Mouse (Mus musculus): ENCODE results near the gene Tcp11. TPM values are rescaled to one million over a fixed set of nuclear protein-coding genes. Genes with fewer than 3 reads are reported as not detected.

Gene Tcp11
- polyA plus RNA-seq, 1 experiment: not detected

DNA sequence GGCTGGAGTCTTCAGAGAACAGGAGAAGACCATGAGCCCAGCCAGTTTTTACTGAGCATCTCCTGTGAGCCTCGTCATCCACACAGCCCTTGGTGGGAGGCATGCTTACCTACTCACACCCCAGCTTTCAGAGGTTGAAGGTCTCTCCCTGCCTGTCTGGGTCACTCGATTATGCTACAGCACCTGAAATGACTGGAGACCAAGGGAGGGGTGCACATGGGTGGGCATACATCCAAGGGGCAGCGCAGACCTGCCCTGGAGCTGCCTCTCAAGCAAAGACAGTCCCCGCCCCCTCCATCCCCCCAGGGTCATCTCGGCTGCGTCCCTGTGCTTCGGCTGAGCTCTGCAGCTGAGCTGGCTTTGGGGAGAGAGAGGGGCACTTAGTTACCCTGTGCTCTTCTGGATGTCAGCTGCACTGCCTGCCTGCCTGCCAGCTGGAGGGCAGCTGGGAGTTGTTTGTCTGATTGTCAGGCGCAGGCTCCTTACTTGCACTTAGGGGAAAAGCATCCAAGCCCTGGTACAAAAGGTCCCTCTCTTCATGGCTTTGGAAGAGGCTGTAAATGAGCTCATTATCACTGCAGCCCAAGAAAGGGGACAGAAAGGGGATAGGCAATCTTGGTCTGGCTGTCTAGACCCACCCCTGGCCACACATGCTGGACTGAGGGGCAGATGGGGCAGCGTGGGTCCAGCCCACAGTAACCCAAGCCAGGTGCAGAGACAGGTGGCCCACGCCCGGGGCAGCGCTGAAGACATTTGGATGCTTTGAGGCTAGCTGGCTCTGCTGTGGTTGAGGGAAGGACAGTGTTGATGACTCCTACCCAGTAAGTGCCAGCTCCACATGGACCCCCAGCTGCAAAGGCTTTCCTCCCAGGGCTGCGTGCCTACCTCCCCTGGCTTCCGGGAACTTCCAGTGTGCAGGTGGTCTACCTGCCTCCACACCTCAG is 43.4 kb downstream of the Tcp11 start:
- 56% methylated on average over 14 of the region's 14 CpGs for WGBS
- TF ChIP-seq POLR2A (IDR thresholded peaks at IDR 0.05; ENCODE audit: insufficient read depth, low read depth, low read length) (no peak), CTCF (IDR thresholded peaks at IDR 0.05; ENCODE audit: insufficient read depth, low read depth, low read length) (no peak)
- Histone ChIP-seq H3K4me3 (ENCODE audit: insufficient read depth, low read depth, low read length) (no peak overlapping the region), H3K27ac (ENCODE audit: insufficient read depth, low read depth, low read length) (peak overlapping the region; percentile 85), H3K4me1 (ENCODE audit: control insufficient read depth, insufficient read depth, low read length) (peaks cover 51% of the 10 kb centered on the region)

DNA sequence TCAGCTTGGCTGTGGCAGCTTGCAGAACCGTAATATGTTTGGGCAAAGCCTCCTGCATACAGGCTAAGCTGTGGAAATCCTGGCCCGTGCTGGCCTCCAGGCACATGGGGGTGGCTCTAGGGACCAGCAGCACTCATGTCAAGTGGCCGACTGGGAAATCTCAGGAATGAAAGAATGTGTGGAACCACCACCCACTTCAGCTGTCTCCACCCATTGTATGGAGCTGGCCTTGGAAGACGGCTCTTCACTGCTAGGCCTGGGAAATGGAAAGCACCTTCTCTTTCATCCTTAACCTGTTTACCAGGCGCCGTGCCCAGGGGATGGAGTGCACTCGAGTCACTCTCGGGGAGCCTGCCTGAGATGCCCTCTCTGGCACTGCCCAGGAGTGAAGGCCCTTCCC is 45.5 kb downstream of the Tcp11 start:
- peaks cover 46% of the 10 kb centered on the region for H3K4me1 ChIP-seq (ENCODE audit: control insufficient read depth, insufficient read depth, low read length)
- TF ChIP-seq CTCF (IDR thresholded peaks at IDR 0.05; ENCODE audit: insufficient read depth, low read depth, low read length) (no peak), POLR2A (IDR thresholded peaks at IDR 0.05; ENCODE audit: insufficient read depth, low read depth, low read length) (no peak)
- 81% methylated on average over 8 of the region's 8 CpGs for WGBS
- no peak overlapping the region for H3K4me3 ChIP-seq (ENCODE audit: insufficient read depth, low read depth, low read length)
- no peak overlapping the region for H3K27ac ChIP-seq (ENCODE audit: insufficient read depth, low read depth, low read length)

DNA sequence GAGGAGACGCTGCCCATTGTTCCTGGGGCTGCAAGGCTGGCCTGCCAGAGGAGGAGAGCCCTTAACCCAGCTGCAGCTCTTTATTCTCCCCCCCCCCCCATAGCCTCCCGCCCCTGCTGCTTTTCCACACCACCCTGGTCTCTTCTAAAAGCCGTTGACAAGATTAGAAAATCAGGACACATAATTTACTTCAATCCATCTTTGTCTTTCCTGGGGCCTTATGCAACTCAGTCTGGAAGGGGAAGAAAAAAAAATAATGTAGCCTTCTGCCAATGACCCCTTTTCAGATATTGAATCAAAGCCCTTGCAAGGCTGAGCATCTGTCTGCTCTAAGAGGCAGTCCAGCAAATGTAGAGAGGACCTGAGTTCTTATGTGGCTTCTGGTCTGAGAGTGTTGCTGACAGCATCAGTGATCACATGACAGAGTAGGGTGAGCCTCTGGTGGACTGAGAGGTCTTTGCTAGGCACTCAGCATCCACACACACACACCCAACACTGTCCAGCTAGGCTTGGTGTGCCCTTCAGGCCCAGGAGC is 47.3 kb downstream of the Tcp11 start:
- peaks cover 57% of the 10 kb centered on the region for H3K4me1 ChIP-seq (ENCODE audit: control insufficient read depth, insufficient read depth, low read length)
- H3K4me3 ChIP-seq (ENCODE audit: insufficient read depth, low read depth, low read length): no peak overlapping the region
- TF ChIP-seq POLR2A (IDR thresholded peaks at IDR 0.05; ENCODE audit: insufficient read depth, low read depth, low read length) (no peak), CTCF (IDR thresholded peaks at IDR 0.05; ENCODE audit: insufficient read depth, low read depth, low read length) (no peak)
- peak overlapping the region; percentile 61 for H3K27ac ChIP-seq (ENCODE audit: insufficient read depth, low read depth, low read length)
- 56% methylated on average over 3 of the region's 3 CpGs for WGBS

DNA sequence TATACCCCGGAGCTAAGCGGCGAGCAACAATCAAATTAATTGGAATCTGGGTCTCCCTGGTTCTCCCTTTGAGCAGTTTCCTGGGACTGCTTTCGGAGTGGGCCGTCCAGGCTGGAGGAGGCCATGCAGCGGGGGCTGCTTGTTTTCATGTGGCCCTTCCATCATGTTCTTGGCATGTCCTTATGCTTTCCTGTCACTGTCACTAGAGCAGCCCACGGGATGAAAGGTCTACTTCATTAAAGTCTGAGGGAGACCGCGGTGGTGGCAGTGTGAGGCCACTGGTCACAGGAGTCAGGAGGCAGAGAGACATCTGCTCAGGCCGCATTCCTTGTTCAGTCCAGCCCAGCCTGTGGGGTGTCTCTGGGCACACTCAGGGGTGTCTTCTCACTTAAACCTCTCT is 48.2 kb downstream of the Tcp11 start:
- H3K4me3 ChIP-seq (ENCODE audit: insufficient read depth, low read depth, low read length): no peak overlapping the region
- 79% methylated on average over 10 of the region's 10 CpGs for WGBS
- peaks cover 55% of the 10 kb centered on the region for H3K4me1 ChIP-seq (ENCODE audit: control insufficient read depth, insufficient read depth, low read length)
- no peak for TF ChIP-seq CTCF (IDR thresholded peaks at IDR 0.05; ENCODE audit: insufficient read depth, low read depth, low read length)
- H3K27ac ChIP-seq (ENCODE audit: insufficient read depth, low read depth, low read length): peak overlapping the region; percentile 59; the same call in 1 of the 2 replicates

DNA sequence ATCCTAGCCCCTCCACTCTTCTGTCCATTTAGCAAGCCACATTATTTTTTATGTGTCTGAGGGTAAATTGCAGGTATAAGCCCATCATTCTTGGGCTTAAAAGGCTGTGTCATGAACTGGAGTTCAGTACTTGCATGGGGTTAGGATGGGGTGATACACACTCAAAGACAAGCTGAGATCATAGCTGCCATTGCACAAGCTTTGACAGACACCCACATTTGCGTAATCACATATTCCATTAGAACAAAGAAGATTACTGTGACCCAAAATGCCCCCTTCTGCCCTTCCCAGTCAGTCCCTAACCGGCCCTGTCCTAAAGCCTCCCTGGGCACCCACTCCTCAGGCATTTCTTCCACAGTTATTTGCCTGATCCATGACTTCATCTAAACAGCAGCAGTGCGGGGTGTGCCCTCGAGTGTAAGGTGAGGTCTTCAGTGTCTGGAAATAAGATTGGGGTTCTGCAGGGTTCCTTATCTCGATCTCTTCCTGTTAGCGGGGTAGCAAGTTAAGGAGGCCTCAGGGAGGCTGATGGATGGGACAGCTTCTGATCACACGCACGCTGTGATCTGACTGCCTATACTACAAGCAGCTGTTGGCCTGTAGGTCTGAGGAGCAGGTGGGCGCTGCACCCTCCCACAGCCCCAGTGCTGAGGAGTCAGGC is 49.0 kb downstream of the Tcp11 start:
- Histone ChIP-seq H3K27ac (ENCODE audit: insufficient read depth, low read depth, low read length) (no peak overlapping the region), H3K4me3 (ENCODE audit: insufficient read depth, low read depth, low read length) (no peak overlapping the region), H3K4me1 (ENCODE audit: control insufficient read depth, insufficient read depth, low read length) (peaks cover 53% of the 10 kb centered on the region)
- 84% methylated on average over 9 of the region's 9 CpGs for WGBS
- TF ChIP-seq POLR2A (IDR thresholded peaks at IDR 0.05; ENCODE audit: insufficient read depth, low read depth, low read length) (no peak), CTCF (IDR thresholded peaks at IDR 0.05; ENCODE audit: insufficient read depth, low read depth, low read length) (no peak)

DNA sequence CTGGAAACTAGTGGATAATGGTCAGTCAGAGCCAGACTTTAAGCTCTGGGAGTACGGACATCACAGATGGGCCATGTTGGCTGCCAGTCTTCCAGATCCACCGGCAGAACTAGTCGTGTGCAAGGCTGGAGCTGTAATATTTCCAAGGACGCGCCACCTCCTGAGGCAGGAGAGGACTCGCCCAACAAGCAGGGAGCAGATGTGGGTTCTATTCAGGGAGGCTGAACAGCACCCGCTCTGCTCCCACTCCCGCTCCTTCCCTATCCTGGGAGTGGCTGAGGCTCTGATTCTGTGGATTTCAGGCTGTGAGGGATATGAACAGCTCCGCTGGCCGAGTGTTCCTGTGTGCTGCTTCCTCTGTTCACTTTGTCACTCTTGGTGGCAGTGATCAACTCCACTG is 50.0 kb downstream of the Tcp11 start:
- WGBS: 40% methylated on average over 10 of the region's 10 CpGs
- Histone ChIP-seq H3K4me1 (ENCODE audit: control insufficient read depth, insufficient read depth, low read length) (peaks cover 59% of the 10 kb centered on the region), H3K27ac (ENCODE audit: insufficient read depth, low read depth, low read length) (peak overlapping the region; percentile 47), H3K4me3 (ENCODE audit: insufficient read depth, low read depth, low read length) (no peak overlapping the region)
- TF ChIP-seq CTCF (IDR thresholded peaks at IDR 0.05; ENCODE audit: insufficient read depth, low read depth, low read length) (no peak), POLR2A (IDR thresholded peaks at IDR 0.05; ENCODE audit: insufficient read depth, low read depth, low read length) (no peak)

DNA sequence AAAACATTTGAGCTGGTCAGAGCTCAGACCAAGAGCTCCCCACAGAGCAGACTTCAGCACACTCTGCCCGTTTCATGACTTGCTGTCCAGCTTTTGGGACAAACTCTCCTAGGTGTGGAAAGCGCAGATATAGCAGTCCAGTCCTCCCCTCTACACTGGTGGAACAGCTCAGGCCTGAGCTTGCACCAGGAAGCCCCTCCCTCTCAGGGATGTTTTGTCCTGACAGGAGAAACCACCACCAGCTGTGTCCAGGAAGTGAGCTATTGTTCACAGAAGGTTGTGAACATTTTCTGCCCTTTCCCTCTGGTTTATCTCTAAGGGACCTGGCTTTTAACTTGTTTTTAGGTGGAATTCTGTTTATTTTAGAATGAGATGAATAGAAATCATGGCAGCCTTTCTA is 51.1 kb downstream of the Tcp11 start:
- WGBS: 83% methylated on average over 2 of the region's 2 CpGs
- H3K4me1 ChIP-seq (ENCODE audit: control insufficient read depth, insufficient read depth, low read length): peaks cover 66% of the 10 kb centered on the region
- no peak overlapping the region for H3K27ac ChIP-seq (ENCODE audit: insufficient read depth, low read depth, low read length)
- TF ChIP-seq POLR2A (IDR thresholded peaks at IDR 0.05; ENCODE audit: insufficient read depth, low read depth, low read length) (no peak), CTCF (IDR thresholded peaks at IDR 0.05; ENCODE audit: insufficient read depth, low read depth, low read length) (no peak)
- no peak overlapping the region for H3K4me3 ChIP-seq (ENCODE audit: insufficient read depth, low read depth, low read length)

DNA sequence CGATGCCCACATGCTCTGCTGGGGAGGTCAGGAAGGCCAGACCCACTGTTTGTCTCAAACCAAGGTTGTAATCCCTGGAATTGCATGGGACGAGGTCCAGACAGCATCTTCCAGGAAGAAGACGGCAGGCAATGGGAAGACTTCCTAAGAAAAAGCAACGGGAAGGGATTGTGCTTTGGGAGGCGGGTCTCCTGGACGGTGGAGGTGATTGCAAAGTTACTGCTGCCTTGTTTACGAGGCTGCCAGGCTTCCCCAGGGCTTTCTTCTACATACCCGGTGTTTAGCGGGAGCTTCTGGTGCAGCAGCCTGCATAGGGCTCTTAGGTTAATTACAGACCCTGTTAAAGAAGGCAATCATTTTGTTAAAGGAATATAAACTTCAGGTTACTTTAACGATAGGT is 52.2 kb downstream of the Tcp11 start:
- Histone ChIP-seq H3K27ac (ENCODE audit: insufficient read depth, low read depth, low read length) (no peak overlapping the region), H3K4me3 (ENCODE audit: insufficient read depth, low read depth, low read length) (no peak overlapping the region), H3K4me1 (ENCODE audit: control insufficient read depth, insufficient read depth, low read length) (peaks cover 75% of the 10 kb centered on the region)
- 51% methylated on average over 10 of the region's 10 CpGs for WGBS
- TF ChIP-seq CTCF (IDR thresholded peaks at IDR 0.05; ENCODE audit: insufficient read depth, low read depth, low read length) (no peak), POLR2A (IDR thresholded peaks at IDR 0.05; ENCODE audit: insufficient read depth, low read depth, low read length) (no peak)

DNA sequence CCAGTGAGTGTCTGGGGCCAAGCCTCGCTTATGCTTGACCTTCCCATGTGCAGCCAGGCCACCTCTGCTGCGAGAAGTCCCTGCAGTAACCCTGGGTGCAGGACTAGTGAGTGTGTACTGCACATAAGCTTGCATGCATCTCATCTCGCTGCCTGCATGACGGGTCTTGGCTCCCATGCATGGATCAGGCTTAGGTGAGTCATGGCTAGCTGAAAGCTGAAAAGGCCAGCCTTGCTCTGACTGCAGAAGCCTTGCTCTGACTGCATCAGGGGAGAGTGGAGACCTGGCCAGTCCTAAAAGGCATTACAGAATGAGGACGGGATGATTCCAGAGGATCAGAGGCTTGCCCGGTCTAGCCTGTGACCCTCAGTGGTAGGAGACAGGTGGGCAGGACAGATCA is 53.2 kb downstream of the Tcp11 start:
- Histone ChIP-seq H3K4me3 (ENCODE audit: insufficient read depth, low read depth, low read length) (no peak overlapping the region), H3K4me1 (ENCODE audit: control insufficient read depth, insufficient read depth, low read length) (peaks cover 77% of the 10 kb centered on the region), H3K27ac (ENCODE audit: insufficient read depth, low read depth, low read length) (no peak overlapping the region)
- 89% methylated on average over 6 of the region's 6 CpGs for WGBS
- no peak for TF ChIP-seq CTCF (IDR thresholded peaks at IDR 0.05; ENCODE audit: insufficient read depth, low read depth, low read length)
- TF ChIP-seq POLR2A (IDR thresholded peaks at IDR 0.05; ENCODE audit: insufficient read depth, low read depth, low read length): no peak

All from olfactory bulb, adult 2 months (tissue).